Mouse (Mus musculus) C2C12 (cell line): Measurements from ENCODE around the gene Eif2ak4. TPM values are rescaled to one million over a fixed set of nuclear protein-coding genes. Genes with fewer than 3 reads are reported as not detected.

Experiments
- H3K27me3 ChIP-seq: one replicate; pipeline ENCODE4 v1.6.1; 2011; ENCODE audit not compliant: control insufficient read depth, insufficient read depth, insufficient read length
- H3K36me3 ChIP-seq: one replicate; pipeline ENCODE4 v1.6.1; 2011; ENCODE audit not compliant: control insufficient read depth, insufficient read depth
- H3K4me3 ChIP-seq: one replicate; pipeline ENCODE4 v1.5.1; 2011; ENCODE audit warnings: mild to moderate bottlenecking, control low read depth; ENCODE audit not compliant: poor library complexity, insufficient read depth, severe bottlenecking
- H3K79me2 ChIP-seq: one replicate; pipeline ENCODE4 v1.6.1; 2011; ENCODE audit not compliant: control insufficient read depth, insufficient read depth
- H3K79me3 ChIP-seq: one replicate; pipeline ENCODE4 v1.6.1; 2011; ENCODE audit warnings: low read depth, control low read depth
- H3ac ChIP-seq: one replicate; pipeline ENCODE3; 2011; ENCODE audit warnings: low read depth; ENCODE audit not compliant: control insufficient read depth, insufficient read length
- CEBPB ChIP-seq: IDR thresholded peaks from one replicate; pipeline ENCODE4 v1.6.1; 2011; ENCODE audit warnings: low read depth, mild to moderate bottlenecking, control low read depth, moderate library complexity
- CTCF ChIP-seq: IDR thresholded peaks from one replicate; pipeline ENCODE4 v1.5.1; 2011; ENCODE audit not compliant: control insufficient read depth, insufficient read depth, insufficient read length
- FOSL1 ChIP-seq: IDR thresholded peaks from one replicate; pipeline ENCODE4 v1.8.0; 2011; ENCODE audit warnings: mild to moderate bottlenecking, low read length; ENCODE audit not compliant: poor library complexity, insufficient read depth, severe bottlenecking
- MAX ChIP-seq: IDR thresholded peaks from one replicate; pipeline ENCODE4 v1.6.1; 2011; ENCODE audit warnings: mild to moderate bottlenecking, control low read depth
- MYOD1 ChIP-seq: IDR thresholded peaks from one replicate; pipeline ENCODE4 v1.6.1; 2011; ENCODE audit warnings: low read depth; ENCODE audit not compliant: control insufficient read depth, insufficient read length
- MYOG ChIP-seq: IDR thresholded peaks from one replicate; pipeline ENCODE4 v1.6.1; 2011; ENCODE audit not compliant: control insufficient read depth, insufficient read length; ENCODE audit errors: extremely low read depth
- USF1 ChIP-seq: IDR thresholded peaks from one replicate; pipeline ENCODE4 v1.6.1; 2011; ENCODE audit warnings: low read depth, mild to moderate bottlenecking, control low read depth, moderate library complexity
- polyA plus RNA-seq: library from polyadenylated mRNA; unstranded; fragments of >200 nt; fragmentation: generic; extraction: Trizol; gene quantifications from one replicate; pipeline ENCODE4 v1.2.1, GENCODE M21; 2012; ENCODE audit warnings: missing spikeins

Gene Eif2ak4
- polyA plus RNA-seq, 1 experiment: 6.6 TPM

DNA sequence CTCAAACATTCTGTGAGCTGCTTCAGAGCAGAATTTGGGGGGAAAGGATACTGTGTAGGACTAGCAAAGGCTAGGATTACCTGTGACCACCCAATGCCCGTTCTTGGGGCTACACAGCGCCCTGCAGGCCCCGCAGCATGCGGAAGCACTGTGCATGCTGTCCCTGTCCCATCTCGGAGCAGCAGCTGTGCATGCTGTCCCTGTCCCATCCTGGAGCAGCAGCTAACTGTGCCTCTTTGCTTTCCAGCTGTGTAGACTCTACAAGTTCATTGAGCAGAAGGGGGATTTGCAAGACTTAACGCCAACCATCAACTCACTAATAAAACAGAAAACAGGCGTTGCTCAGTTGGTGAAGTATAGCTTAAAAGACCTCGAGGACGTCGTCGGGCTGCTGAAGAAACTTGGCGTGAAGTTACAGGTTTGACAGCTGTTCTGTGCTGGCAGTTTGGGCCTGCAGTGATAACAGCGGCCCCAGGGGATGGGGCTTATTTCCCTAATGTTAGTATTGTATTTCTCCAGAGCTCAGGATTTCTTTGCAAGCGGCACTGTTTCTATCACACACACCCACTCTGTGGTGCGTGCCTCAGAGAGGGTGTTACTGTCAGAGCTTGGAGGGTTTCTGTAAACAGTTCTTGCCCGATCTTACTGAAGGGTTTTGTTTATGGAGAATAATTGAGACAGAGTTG, 73.2 kb downstream of the Eif2ak4 start:
- Histone ChIP-seq H3K36me3 (peaks cover 5% of the 10 kb centered on the region), H3K4me3 (no peak overlapping the region), H3K27me3 (no peaks in the 10 kb centered on the region), H3K79me2 (no peaks in the 10 kb centered on the region), H3ac (no peak overlapping the region), H3K79me3 (no peaks in the 10 kb centered on the region)
- TF ChIP-seq MYOG: no peak

DNA sequence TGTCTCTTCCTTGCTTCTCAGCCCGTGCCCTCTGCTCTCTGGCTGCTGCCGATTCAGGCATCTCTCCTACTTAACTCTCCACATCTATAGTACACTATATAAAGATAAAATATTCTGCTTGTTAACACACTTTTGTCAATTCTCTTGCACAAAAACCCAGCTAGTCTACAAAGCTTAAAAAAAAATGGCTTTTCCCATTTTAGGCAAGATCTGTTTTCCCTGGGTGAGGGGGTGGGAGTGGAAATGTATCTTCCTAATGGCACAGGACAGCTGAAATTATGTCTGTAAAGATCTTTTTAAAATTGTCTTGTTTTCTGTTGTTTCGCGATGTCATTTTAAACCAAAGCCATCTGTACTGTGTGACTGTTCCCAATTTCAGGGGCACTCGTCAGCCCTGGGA, 75.1 kb downstream of the Eif2ak4 start:
- Histone ChIP-seq H3K79me2 (no peaks in the 10 kb centered on the region), H3K79me3 (no peaks in the 10 kb centered on the region), H3ac (no peak overlapping the region), H3K27me3 (no peaks in the 10 kb centered on the region), H3K36me3 (peaks cover 10% of the 10 kb centered on the region), H3K4me3 (no peak overlapping the region)
- no peak for TF ChIP-seq MAX
- TF ChIP-seq CEBPB: no peak
- TF ChIP-seq FOSL1: no peak
- no peak for TF ChIP-seq MYOD1
- no peak for TF ChIP-seq MYOG
- TF ChIP-seq CTCF: no peak
- TF ChIP-seq USF1: no peak

DNA sequence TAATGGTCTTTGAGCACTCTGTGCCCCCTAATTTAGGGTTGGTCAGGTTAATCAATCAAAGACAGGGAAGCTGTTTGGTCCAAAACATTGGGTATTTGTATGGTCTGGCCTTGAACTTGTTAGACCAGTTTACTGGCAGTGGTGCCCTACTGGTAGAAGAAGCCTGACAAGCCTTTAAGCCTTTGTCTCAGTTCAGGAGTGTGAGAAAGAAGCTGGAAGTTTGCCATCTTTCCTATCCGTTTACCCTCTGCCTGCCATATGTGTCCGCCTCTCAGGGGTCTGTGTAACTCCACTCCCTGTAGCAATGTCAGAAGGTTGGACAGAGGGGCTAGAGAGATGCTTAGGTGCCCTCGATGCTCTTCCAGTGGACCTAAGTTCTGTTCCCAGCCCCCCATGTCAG, 76.0 kb downstream of the Eif2ak4 start:
- Histone ChIP-seq H3K36me3 (peaks cover 16% of the 10 kb centered on the region), H3K4me3 (no peak overlapping the region), H3K27me3 (no peaks in the 10 kb centered on the region), H3ac (no peak overlapping the region), H3K79me2 (no peaks in the 10 kb centered on the region), H3K79me3 (no peaks in the 10 kb centered on the region)
- no peak for TF ChIP-seq MAX
- TF ChIP-seq MYOD1: no peak
- TF ChIP-seq USF1: no peak
- no peak for TF ChIP-seq FOSL1

DNA sequence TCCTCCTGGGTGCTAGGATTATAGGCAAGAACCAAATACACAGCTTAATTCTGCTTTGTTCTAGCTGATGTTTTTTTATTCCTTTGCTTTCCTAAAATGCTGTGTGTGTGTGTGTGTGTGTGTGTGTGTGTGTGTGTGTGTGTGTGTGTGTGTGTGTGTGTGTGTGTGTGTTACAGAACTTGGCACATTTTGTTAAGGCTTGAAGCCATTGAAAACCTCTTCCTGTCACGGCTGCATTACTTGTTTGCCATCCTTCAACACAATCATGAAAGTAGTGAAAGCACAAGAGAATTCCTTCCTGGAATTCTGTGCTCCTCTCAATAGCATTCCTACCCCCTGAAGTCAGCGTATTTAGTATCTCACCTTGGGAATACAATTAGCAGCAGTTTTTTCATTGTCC, 77.5 kb downstream of the Eif2ak4 start:
- H3K79me3 ChIP-seq: no peaks in the 10 kb centered on the region
- H3K79me2 ChIP-seq: no peaks in the 10 kb centered on the region
- peaks cover 26% of the 10 kb centered on the region for H3K36me3 ChIP-seq
- TF ChIP-seq MYOG (no peak), CEBPB (no peak), MAX (no peak), CTCF (no peak), MYOD1 (no peak), USF1 (no peak), FOSL1 (no peak)
- H3K4me3 ChIP-seq: no peak overlapping the region
- no peak overlapping the region for H3ac ChIP-seq
- no peaks in the 10 kb centered on the region for H3K27me3 ChIP-seq

GRCm38 (mm10) chr2:118466601-118467000, 78.2 kb downstream of the Eif2ak4 start:
- no peak overlapping the region for H3K4me3 ChIP-seq
- TF ChIP-seq MYOD1 (no peak), CEBPB (no peak), MAX (no peak), MYOG (no peak), FOSL1 (no peak), USF1 (no peak), CTCF (no peak)
- H3K27me3 ChIP-seq: no peaks in the 10 kb centered on the region
- H3ac ChIP-seq: no peak overlapping the region
- H3K79me3 ChIP-seq: no peaks in the 10 kb centered on the region
- no peaks in the 10 kb centered on the region for H3K79me2 ChIP-seq
- H3K36me3 ChIP-seq: peaks cover 32% of the 10 kb centered on the region

GRCm38 (mm10) chr2:118468354-118468753, 79.9 kb downstream of the Eif2ak4 start:
- no peaks in the 10 kb centered on the region for H3K79me3 ChIP-seq
- no peaks in the 10 kb centered on the region for H3K27me3 ChIP-seq
- H3K79me2 ChIP-seq: no peaks in the 10 kb centered on the region
- TF ChIP-seq MYOG (no peak), FOSL1 (no peak), USF1 (no peak), MYOD1 (no peak), MAX (no peak), CTCF (no peak), CEBPB (no peak)
- H3K36me3 ChIP-seq: peaks cover 46% of the 10 kb centered on the region
- no peak overlapping the region for H3ac ChIP-seq
- H3K4me3 ChIP-seq: no peak overlapping the region
